Mouse (Mus musculus) spleen, postnatal 36 days (tissue): ENCODE results near the gene Plscr4.
A peak's percentile ranks its signal among the peaks of the same experiment; 100 is the strongest.

Experiments used
- DNase-seq, 2 experiments: peaks; one replicate each; pipeline ENCODE4 v3.0.0; 2022; ENCODE audit warnings: low spot score in 2 of 2, mixed read lengths in 1 of 2

Gene Plscr4

GRCm38 (mm10) chr9:92457261-92458058 is at the start of gene Plscr4:
Gene Plscr4, plus strand, starts transcription at chr9:92457373.
- DNase-seq, result peak; percentile 18 to 22

GRCm38 (mm10) chr9:92410225-92410624 is 46.9 kb upstream of the Plscr4 start:
- DNase-seq, result no peak

GRCm38 (mm10) chr9:92412045-92412444 is 45.1 kb upstream of the Plscr4 start:
- DNase-seq, result no peak

- DNase-seq, result no peak
Measured at GRCm38 (mm10) chr9:92413684-92414083, 43.5 kb upstream of the Plscr4 start.

- DNase-seq, result no peak
Measured at GRCm38 (mm10) chr9:92437781-92438180, 19.4 kb upstream of the Plscr4 start.

GRCm38 (mm10) chr9:92441468-92441867 is 15.7 kb upstream of the Plscr4 start:
- DNase-seq, result no peak

- no peak for DNase-seq
Measured at GRCm38 (mm10) chr9:92444536-92444935, 12.6 kb upstream of the Plscr4 start.

- DNase-seq, result no peak
Measured at GRCm38 (mm10) chr9:92456605-92457004, 568 bp upstream of the Plscr4 start.

GRCm38 (mm10) chr9:92458059-92458402 is 858 bp downstream of the Plscr4 start:
- no peak for DNase-seq

GRCm38 (mm10) chr9:92458418-92458817 is 1.2 kb downstream of the Plscr4 start:
- no peak for DNase-seq

GRCm38 (mm10) chr9:92467724-92468123 is 10.6 kb downstream of the Plscr4 start:
- no peak for DNase-seq

- DNase-seq, result no peak
Measured at GRCm38 (mm10) chr9:92472256-92472855, 15.2 kb downstream of the Plscr4 start.

- DNase-seq, result no peak
Measured at GRCm38 (mm10) chr9:92473178-92473577, 16.0 kb downstream of the Plscr4 start.

GRCm38 (mm10) chr9:92474244-92474643 is 17.1 kb downstream of the Plscr4 start:
- no peak for DNase-seq

- DNase-seq, result no peak
Measured at GRCm38 (mm10) chr9:92481663-92482062, 24.5 kb downstream of the Plscr4 start.

GRCm38 (mm10) chr9:92482551-92482950 is 25.4 kb downstream of the Plscr4 start:
- no peak for DNase-seq

- no peak for DNase-seq
Measured at GRCm38 (mm10) chr9:92484710-92485267, 27.6 kb downstream of the Plscr4 start.

- no peak for DNase-seq
Measured at GRCm38 (mm10) chr9:92489857-92490256, 32.7 kb downstream of the Plscr4 start.

- DNase-seq, result no peak
Measured at GRCm38 (mm10) chr9:92490319-92490718, 33.1 kb downstream of the Plscr4 start.

GRCm38 (mm10) chr9:92491274-92491673 is 34.1 kb downstream of the Plscr4 start:
- DNase-seq, result no peak

- DNase-seq, result peak; percentile 36 to 54
Measured at GRCm38 (mm10) chr9:92499710-92500410, 42.7 kb downstream of the Plscr4 start.

GRCm38 (mm10) chr9:92504256-92504655 is 47.1 kb downstream of the Plscr4 start:
- DNase-seq, result no peak
